Mouse (Mus musculus): ENCODE measurements around the gene Abr.

The Abr gene

DNA sequence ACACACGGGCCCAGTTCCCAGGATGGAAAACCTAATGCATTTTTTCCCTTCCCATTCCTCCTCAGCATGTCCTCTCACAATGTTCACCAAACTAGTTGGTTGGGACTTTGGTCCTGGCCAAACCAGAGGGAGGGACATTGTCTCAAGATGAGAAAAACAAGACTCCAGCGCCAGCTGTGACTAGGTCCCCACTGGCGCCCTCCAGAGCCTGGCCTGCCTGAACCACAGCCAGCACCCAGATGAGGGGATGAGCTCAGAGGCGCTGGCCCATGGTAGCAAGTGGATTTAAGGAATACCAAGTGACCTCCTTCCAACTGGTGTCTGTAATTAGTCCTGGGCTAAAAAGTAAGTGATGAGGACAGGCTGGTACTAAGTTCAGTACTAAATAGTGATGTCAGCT lies 201.2 kb downstream of the Abr start:
- DNase-seq (ENCODE audit: low read depth in 1 of 2, low spot score in 2 of 2) = no peak

- DNase-seq (ENCODE audit: low read depth in 1 of 2, low spot score in 2 of 2) = peak; percentile 23 to 28
Observed at GRCm38 (mm10) chr11:76419179-76419578, 202.9 kb downstream of the Abr start.

GRCm38 (mm10) chr11:76418423-76418822 lies 203.7 kb downstream of the Abr start:
- DNase-seq (ENCODE audit: low read depth in 1 of 2, low spot score in 2 of 2) = no peak

DNA sequence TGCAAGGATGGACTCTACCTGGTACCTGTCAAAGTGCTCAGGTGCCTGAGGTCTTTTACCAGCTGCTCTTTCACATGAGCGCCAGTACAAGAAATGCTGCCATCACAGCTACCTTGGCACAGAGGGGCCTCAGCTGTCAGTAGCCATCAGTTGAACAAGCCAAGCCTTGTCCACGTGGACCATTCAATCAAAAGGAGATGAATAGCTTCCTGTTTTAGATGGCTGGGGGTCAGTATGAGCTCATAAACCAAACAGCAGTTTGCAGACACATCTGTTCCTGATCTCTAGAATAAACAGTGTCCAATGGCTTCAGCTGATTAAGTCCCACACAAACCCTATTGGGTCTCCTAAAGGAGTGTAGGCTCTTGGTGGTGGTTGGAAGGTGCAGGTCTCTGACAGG lies 206.1 kb downstream of the Abr start:
- DNase-seq (ENCODE audit: low read depth in 1 of 2, low spot score in 2 of 2) = no peak

GRCm38 (mm10) chr11:76415001-76415400 lies 207.1 kb downstream of the Abr start:
- DNase-seq (ENCODE audit: low read depth in 1 of 2, low spot score in 2 of 2) = no peak

DNA sequence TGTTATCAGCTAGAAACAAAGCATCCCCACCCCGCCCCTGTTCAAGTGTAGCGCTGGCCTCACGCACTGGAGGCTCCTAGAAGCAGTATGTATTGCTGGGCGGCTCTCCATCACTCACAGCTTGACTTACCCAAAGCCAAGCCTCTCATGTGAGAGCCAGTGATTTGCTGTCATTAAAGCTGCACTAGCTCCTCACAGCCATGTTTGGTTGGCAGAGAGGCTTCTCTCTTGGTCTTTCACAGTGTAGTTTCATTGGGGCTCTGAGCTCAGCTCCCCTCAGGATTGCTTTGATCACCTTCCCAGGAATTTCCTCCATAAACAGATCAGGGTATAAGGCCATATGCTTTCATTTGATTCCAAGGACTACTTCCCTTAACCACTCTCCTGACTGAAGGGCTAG lies 208.9 kb downstream of the Abr start:
- no peak for DNase-seq (ENCODE audit: low read depth in 1 of 2, low spot score in 2 of 2)

DNA sequence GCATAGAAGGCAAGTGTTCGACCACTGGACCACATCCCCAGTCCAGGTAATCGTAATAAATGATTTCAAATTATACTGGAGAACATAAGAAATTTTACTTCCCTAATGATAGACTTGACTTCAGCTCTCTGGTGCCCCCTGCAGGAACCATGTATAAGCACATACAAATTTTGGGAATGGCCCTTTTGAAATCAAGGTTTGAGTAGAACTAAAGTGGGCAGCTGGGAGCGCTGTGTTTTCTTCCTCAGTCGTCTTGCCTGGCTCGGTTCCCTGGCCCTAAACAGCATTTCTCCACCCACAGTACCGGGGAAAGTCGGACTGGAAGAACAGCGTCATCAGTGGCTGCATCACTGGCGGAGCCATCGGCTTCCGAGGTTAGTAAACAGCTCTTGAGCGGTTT lies 211.3 kb downstream of the Abr start:
- DNase-seq (ENCODE audit: low read depth in 1 of 2, low spot score in 2 of 2) = peak; percentile 18 to 25

GRCm38 (mm10) chr11:76406702-76407583 lies 215.2 kb downstream of the Abr start, which contains the start of gene Timm22:
Timm22 (plus strand) TSS chr11:76406952.
- peak; percentile 90 to 93 for DNase-seq (ENCODE audit: low read depth in 1 of 2, low spot score in 2 of 2)

DNA sequence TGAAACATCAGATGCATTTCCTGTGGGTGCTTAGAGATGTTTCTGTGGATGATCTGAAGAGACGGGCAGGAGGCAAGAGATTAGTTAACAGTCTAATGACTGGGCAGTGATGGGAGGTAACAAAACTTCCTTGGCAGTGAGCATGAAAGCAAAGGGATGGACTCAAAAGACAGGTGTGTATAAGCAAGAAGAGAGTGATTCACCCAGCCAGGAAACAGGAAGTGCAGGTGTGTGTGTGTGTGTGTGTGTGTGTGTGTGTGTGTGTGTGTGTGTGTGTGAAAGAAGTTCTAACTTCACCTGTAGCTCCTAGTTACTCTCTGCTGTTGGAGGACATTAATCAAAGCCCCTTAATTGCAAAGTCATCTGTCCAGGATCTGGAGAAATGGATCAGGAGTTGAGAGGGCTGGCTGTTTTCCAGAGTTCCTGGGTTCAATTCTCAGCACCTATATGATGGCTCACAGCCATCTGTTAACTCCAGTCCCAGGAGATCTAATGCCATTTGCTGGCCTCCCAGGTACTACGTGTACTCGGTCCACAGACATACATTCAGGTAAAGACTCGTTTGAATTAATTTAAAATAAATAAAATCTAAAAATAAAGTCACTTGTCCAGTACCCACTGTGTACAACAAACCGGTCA lies 216.4 kb downstream of the Abr start:
- DNase-seq (ENCODE audit: low read depth in 1 of 2, low spot score in 2 of 2) = no peak

DNA sequence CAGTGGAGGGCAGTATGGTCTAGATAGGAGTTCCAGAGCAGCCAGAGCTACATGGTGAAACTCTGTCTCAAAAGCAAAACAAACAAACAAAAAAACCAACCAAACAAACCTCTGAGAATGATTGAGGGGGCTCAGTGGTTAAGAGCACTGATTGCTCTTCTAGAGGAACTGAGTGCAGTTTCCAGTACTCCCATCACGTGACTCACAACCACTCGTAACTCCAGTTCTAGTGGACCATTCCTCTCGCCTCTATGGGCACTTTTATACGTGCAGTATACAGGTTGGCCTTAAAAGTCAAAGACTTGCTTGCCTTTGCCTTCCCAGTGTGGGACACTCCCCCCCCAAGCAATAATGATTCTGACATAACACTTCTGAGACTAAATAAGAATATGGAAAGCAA lies 217.0 kb downstream of the Abr start:
- no peak for DNase-seq (ENCODE audit: low read depth in 1 of 2, low spot score in 2 of 2)

DNA sequence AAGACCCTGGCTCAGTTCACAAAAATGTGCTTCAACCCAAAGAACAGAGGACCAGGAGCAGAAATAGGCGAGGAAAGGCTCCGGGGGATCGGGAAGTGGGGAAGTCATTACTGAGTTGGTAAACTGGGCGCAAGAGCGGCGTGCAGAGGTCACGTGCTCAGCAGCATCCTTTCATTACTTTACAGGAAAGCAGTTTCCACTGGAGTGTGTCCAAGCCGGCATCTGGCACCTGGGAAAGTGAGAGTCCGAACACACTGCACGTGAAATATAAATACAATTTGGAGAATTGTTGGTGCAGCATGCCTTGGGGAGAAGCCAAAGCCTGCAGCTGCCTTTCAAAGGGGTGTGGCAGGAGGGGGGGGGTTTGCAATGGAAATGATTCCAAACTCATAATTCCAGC lies 220.7 kb downstream of the Abr start:
- DNase-seq (ENCODE audit: low read depth in 1 of 2, low spot score in 2 of 2) = no peak

DNA sequence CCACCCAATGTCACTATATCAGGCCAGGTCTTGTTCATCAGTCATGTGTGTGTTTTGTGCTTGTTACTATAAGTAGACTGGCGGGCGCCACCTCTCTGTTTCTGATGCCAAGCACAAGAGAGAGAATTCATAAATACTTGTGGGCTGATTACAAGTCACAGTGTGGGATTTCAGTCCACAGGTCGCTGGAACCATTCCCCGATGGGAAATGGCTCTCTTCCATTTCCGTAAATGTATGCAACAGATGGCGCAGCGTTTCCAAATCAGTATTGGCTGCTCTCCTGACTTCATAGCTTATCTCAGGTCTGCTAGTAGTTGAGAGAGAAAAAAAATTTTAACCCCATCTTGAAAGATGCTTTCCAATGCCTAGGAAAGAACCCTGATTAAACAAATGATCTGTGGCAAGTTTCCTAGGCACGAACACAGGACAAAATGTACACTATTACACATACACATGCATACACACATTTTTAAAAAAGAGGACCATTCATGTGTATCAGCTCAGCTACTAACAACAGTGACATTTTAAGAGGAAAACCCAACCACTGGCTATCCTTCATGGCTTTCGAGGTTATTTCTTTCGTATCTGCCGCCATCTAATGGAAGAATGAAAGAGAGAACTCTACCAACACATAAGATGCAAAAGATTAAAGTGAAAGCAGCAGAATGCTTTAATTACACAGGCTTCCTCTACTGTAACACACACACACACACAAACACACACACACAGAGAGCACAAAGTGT lies 222.4 kb downstream of the Abr start:
- DNase-seq (ENCODE audit: low read depth in 1 of 2, low spot score in 2 of 2) = no peak

DNA sequence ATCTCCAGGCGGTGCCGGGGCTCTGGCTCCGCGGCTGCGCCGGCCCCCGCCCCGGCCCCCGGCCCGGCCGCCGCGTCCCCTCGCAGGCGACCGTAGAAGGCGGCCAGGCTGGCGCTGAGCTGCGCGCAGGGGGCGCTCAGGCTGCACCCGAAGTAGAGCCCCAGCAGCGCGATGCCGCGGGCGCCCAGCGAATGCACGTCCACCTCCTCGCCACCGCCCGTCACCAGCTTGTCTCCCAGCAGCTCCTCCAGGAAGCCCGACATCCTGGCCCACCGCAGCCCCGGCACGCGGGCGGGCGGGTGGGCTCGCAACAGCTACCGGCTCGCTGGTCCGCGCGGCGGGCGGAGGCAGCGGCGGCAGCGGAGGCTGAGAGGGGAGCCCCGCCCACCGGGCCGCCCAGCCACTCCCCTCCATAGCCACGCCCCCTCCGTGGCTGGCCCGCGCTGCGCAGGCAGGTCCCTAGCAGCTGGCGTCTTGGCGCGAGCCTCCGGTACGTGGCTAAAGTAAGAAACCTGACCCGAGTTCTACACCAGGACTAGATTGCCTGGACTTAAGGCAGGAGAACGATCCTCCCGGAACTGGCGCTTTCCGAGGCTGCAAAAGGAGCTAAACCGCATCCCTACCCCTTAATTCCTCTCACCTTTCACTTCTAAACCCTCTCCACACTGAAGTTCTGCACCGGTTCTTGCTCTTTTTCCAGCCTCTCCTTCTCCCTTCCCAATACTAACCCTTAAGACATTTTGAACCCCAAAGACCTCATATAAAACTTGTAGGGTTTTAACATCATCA lies 223.1 kb downstream of the Abr start, which contains the start of gene Nxn:
Gene Nxn, minus strand, starts transcription at position 343 of the 789 bp plus-strand sequence.
- peak; percentile 63 to 83 for DNase-seq (ENCODE audit: low read depth in 1 of 2, low spot score in 2 of 2)

GRCm38 (mm10) chr11:76398312-76398797 lies 223.8 kb downstream of the Abr start:
- DNase-seq (ENCODE audit: low read depth in 1 of 2, low spot score in 2 of 2) = peak in 1 of 2 experiments; percentile 22

DNA sequence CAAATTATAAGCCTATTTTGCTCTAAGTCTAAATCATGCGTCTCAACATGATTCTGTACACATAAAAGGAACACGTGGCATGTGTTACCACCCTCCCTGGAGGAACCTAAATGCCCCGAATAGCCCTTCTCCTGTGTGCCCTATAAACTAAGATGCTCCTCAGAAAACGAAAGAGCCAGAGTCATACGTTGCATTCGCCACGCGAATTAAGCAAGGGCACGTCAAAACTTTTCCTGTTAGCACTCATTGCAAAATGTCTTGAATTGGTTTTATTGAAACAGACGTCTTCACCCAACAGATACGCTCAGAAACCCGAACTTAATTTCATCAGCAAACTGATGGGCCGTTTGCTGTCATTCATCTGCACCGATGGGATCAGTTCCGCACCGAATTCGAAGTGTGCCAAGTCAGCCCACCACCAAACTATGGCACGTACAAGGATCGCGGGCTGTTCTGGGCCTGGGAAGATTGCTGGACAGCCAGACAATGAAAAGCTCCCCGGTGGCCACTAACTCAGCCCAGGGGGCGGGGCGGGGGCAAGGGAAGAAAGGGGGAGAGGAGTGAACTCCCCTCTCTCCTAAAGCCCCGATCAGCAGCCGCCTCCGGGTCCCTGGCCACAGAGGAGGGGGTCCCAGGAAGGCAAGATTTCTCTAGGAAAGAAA lies 224.3 kb downstream of the Abr start:
- DNase-seq (ENCODE audit: low read depth in 1 of 2, low spot score in 2 of 2) = no peak

DNA sequence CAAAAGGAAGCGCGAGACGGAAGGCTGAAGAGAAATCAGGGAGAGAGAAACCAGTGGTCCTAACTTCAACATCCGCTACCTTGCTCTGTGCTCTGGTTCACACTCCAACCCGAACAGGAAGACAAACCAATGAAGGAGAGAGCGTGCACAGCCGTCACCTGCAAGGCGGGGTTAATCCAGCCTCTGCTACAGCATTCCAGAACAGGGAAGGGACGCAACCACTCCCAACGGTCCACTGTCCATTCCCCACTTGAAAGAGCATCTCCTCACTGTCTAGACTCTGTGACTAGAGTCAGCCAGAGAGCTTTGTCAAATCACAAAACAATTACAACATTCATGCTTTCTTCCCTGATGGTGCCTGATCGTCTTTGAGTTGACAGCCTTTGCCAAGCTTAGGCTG lies 229.1 kb downstream of the Abr start:
- no peak for DNase-seq (ENCODE audit: low read depth in 1 of 2, low spot score in 2 of 2)

DNA sequence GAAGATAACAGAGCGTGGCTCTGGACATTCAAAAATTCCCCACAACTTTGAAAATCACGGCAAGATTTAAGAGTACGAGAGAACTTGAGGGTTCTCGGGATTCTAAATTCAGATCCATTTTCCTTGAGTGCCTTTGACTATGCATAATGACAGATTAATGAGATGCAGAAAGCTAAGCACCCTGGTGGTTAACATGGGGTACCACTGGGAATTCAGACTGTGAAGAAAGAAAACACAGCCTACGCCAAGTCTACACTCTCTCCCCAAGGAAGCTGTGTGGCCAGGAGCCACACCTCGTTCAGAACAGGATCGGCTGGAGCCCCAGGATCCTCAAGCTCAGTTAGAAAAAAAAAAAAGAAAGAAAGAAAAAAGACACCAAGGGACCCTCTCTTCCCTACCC lies 229.6 kb downstream of the Abr start:
- DNase-seq (ENCODE audit: low read depth in 1 of 2, low spot score in 2 of 2) = no peak

DNA sequence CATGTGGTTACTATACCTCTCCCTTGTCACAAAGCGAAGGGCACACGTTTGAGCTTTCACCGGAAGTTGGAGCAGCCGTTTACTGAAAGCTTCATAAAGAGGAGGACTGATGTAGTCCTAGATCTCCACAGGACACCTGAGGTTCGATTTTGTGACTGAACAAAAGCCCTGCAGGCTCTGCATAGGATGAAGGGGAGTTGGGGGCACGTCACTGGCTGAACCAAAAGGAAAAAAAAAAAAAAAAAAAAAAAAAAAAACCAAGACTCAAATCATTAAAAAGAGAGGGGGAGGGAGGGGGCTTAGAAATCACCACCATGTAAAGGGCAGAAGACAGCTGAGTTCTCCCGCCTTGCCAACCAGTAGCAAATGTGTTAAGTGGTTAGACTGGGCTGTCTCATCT lies 233.4 kb downstream of the Abr start:
- no peak for DNase-seq (ENCODE audit: low read depth in 1 of 2, low spot score in 2 of 2)

- no peak for DNase-seq (ENCODE audit: low read depth in 1 of 2, low spot score in 2 of 2)
Observed at GRCm38 (mm10) chr11:76387097-76387496, 235.0 kb downstream of the Abr start.

- DNase-seq (ENCODE audit: low read depth in 1 of 2, low spot score in 2 of 2) = no peak
Observed at GRCm38 (mm10) chr11:76385746-76386145, 236.4 kb downstream of the Abr start.
